ENCODE assay signal across 9 mouse cellular contexts in the genomic region with DNA sequence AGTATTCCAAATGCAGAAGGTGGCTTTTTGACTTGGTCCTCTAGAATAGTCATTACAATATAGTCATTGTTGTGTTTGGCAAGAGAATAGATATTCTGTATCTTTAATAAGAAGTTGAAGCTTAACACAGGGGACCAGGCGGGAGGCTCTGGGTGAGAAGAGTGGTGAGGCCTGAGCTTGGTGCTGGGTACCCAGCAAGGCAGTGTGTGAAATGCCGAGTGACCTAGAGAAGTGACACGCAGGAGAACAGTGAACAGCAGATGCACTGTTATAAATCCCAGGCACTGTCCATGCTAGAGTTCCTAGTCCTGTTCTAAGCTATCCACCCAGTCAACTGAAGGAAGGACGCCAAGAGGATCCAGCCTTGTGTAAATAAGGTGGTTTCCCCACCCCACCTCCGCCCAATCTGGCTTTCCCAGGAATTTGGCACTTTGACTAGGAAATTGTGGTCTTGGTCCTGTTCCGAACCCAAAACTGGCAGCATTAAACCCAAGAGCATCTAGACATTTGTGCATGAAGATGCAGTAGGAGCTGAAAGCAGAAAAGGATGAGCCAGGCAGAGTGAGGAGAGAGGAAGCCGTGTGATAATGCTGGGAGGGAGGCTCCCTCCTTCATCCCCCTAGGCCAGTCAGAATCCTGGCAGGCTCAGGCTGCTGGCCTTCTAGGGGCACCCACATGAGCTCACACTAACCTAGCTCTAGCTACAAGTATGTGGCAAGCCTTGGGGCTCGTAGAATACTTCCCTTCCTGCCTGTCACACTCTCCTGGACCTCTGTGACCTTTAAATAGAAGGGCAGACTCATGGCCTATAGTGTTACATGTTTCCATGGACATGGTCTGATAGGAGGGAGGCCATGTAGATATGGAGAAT. TPM values are rescaled to one million over a fixed set of nuclear protein-coding genes. Genes with fewer than 3 reads are reported as not detected.
A peak's percentile ranks its signal among the peaks of the same experiment; 100 is the strongest.
DNase-seq lines count a peak whose midpoint lies in the region; ATAC-seq and TF ChIP-seq lines count a peak whose summit lies in the region.
"Had no signal": no experiment of that assay in that cellular context is flagged by ENCODE, and none has a peak within 500 bp of the region (broad histone marks: within the 10 kb centered on the region; RNA-seq: fewer than 3 reads in every experiment).

No protein-coding gene starts in this region.

- no peak for ATAC-seq in forebrain, embryonic 12.5 days (ENCODE audit: low FRiP score)
- ATAC-seq: forebrain, postnatal 0 days had no signal

- no peak overlapping the region for H3K4me3 ChIP-seq in liver, adult 2 months (ENCODE audit: insufficient read depth, low read depth, low read length)
- no peak overlapping the region for H3K4me3 ChIP-seq in forebrain, embryonic 12.5 days (replicated peaks)

- peaks cover 12% of the 10 kb centered on the region; the same call in 1 of the 2 replicates for H3K79me2 ChIP-seq in liver, adult 2 months (ENCODE audit: control insufficient read depth, insufficient read depth, low read length)

- H3K9ac ChIP-seq in liver, adult 2 months (ENCODE audit: low read depth, low read length) = no peak overlapping the region
- no peak overlapping the region for H3K9ac ChIP-seq in forebrain, embryonic 12.5 days
- H3K9ac ChIP-seq: forebrain, postnatal 0 days had no signal

- no peaks in the 10 kb centered on the region for H3K9me3 ChIP-seq in forebrain, embryonic 12.5 days

- no peak for TF ChIP-seq POLR2A in liver, adult 2 months (IDR thresholded peaks at IDR 0.05; ENCODE audit: extremely low read depth, insufficient read depth, low read length)

- peak; percentile 70 for DNase-seq in liver, adult 2 months (ENCODE audit: extremely low read depth, low read depth, low spot score)
- no peak for DNase-seq in liver
- DNase-seq in cerebellum, adult 8-10 months = peak; percentile 86
- peak; percentile 84 to 95 for DNase-seq in layer of hippocampus, adult 18-20 months (ENCODE audit: low spot score in 2 of 2)
- peak; percentile 75 to 81 for DNase-seq in right cerebral cortex, adult 2 months (ENCODE audit: low spot score in 2 of 2)
- DNase-seq in adrenal gland, postnatal 25 days = no peak
- DNase-seq: forebrain, postnatal 0 days; lung, adult 2 months had no signal

- no peaks in the 10 kb centered on the region for H3K36me3 ChIP-seq in liver, adult 2 months (ENCODE audit: control insufficient read depth, insufficient read depth, low read length)
- H3K36me3 ChIP-seq in forebrain, embryonic 12.5 days (replicated peaks) = no peaks in the 10 kb centered on the region

- no peaks in the 10 kb centered on the region for H3K27me3 ChIP-seq in liver, adult 2 months (ENCODE audit: control insufficient read depth, insufficient read depth, low read length)
- H3K27me3 ChIP-seq in forebrain, embryonic 12.5 days = no peaks in the 10 kb centered on the region

- 57% methylated on average over 8 of the region's 8 CpGs for WGBS in liver, adult 2 months
- 81% methylated on average over 8 of the region's 8 CpGs for WGBS in forebrain, embryonic 12.5 days

- no peak overlapping the region for H3K27ac ChIP-seq in liver, adult 2 months (replicated peaks; ENCODE audit: insufficient read depth, low read depth, low read length)
- H3K27ac ChIP-seq in forebrain, embryonic 12.5 days = no peak overlapping the region

- no peak overlapping the region for H3K4me2 ChIP-seq in forebrain, embryonic 12.5 days

- H3K4me1 ChIP-seq in liver, adult 2 months (ENCODE audit: control insufficient read depth, insufficient read depth, low read length) = peaks cover 9% of the 10 kb centered on the region
- H3K4me1 ChIP-seq in forebrain, embryonic 12.5 days = no peaks in the 10 kb centered on the region

- no peak for TF ChIP-seq CTCF in liver, adult 2 months (IDR thresholded peaks at IDR 0.05; ENCODE audit: low read depth, low read length)

RNA-seq across cellular contexts. Expression of a gene that starts 55.5 kb away (rescaled TPM):
- total RNA-seq in liver, adult 2 months (2014; rRNA removed) = 10.7 and 11.5 TPM in 2 replicates
- polyA plus RNA-seq in liver, adult 2 months (2012; rRNA removed) = 4.8 and 6.1 TPM in 2 replicates
- total RNA-seq in layer of hippocampus, adult 18-20 months (2021) = 10 to 100 TPM; 16.2 to 17.6 TPM
- total RNA-seq in adrenal gland, postnatal 25 days (2021) = 43.2 and 46.3 TPM in 2 replicates
- polyA plus RNA-seq in forebrain, embryonic 12.5 days (2016; fragmentation: Nextera tagmentation; extraction: Ambion mirVana) = 15.1 and 15.3 TPM in 2 replicates

Comparison
In these comparisons a context has a peak if more than half of its experiments do, and no peak if none do; other contexts are left out.
1. DNase-seq: peak in liver, adult 2 months (single experiment), cerebellum, adult 8-10 months (single experiment), layer of hippocampus, adult 18-20 months (2 of 2) and right cerebral cortex, adult 2 months (2 of 2); none in liver (single experiment) and adrenal gland, postnatal 25 days (single experiment).